Mouse (Mus musculus): ENCODE results near the gene Gm8978. TPM values are rescaled to one million over a fixed set of nuclear protein-coding genes. Genes with fewer than 3 reads are reported as not detected.
A peak's percentile ranks its signal among the peaks of the same experiment; 100 is the strongest.
"Not testable (repeated sequence)": the region's sequence is repeated elsewhere in the genome, so short reads cannot be mapped to it uniquely, and the experiment has no call there.

Gene Gm8978
- polyA plus RNA-seq (2012; rRNA removed) = not detected in 2 replicates

- not testable (repeated sequence) for DNase-seq; H3K4me1 ChIP-seq (replicated peaks; ENCODE audit: control insufficient read depth, insufficient read depth, low read length); H3K4me3 ChIP-seq (ENCODE audit: control insufficient read depth, insufficient read depth, low read length); H3K27ac ChIP-seq (ENCODE audit: control insufficient read depth, insufficient read depth, low read length); H3K36me3 ChIP-seq (ENCODE audit: control insufficient read depth, insufficient read depth, low read length); H3K27me3 ChIP-seq (ENCODE audit: control insufficient read depth, insufficient read depth, low read length)
These were observed at the start of gene Gm8978 for GRCm38 (mm10) chr19:33625152-33625551. Gene Gm8978 (minus strand): TSS chr19:33625252.

- H3K4me3 ChIP-seq (ENCODE audit: control insufficient read depth, insufficient read depth, low read length) = peak overlapping the region; percentile 58
- peak; percentile 41 for DNase-seq
- H3K36me3 ChIP-seq (ENCODE audit: control insufficient read depth, insufficient read depth, low read length); H3K27me3 ChIP-seq (ENCODE audit: control insufficient read depth, insufficient read depth, low read length); H3K27ac ChIP-seq (ENCODE audit: control insufficient read depth, insufficient read depth, low read length); H3K4me1 ChIP-seq (replicated peaks; ENCODE audit: control insufficient read depth, insufficient read depth, low read length): not testable (repeated sequence)
- WGBS = 21% methylated on average over 11 of the region's 38 CpGs
These were observed 35.3 kb downstream of the Gm8978 start for GRCm38 (mm10) chr19:33589626-33590302.

GRCm38 (mm10) chr19:33568551-33568950, 56.5 kb downstream of the Gm8978 start:
- not testable (repeated sequence) for H3K36me3 ChIP-seq (ENCODE audit: control insufficient read depth, insufficient read depth, low read length); H3K27me3 ChIP-seq (ENCODE audit: control insufficient read depth, insufficient read depth, low read length); H3K4me3 ChIP-seq (ENCODE audit: control insufficient read depth, insufficient read depth, low read length); H3K4me1 ChIP-seq (replicated peaks; ENCODE audit: control insufficient read depth, insufficient read depth, low read length); H3K27ac ChIP-seq (ENCODE audit: control insufficient read depth, insufficient read depth, low read length); DNase-seq
- WGBS = 93% methylated on average over 5 of the region's 5 CpGs

Other genes with a start within 250 kb of the Gm8978 start
- gene Rnls, start 233.0 kb downstream of the Gm8978 start, polyA plus RNA-seq (2012; rRNA removed) = 0.74 and 1.4 TPM in 2 replicates
- gene Lipo4, start 107.5 kb downstream of the Gm8978 start, polyA plus RNA-seq (2012; rRNA removed) = not detected in 2 replicates
- gene Lipo2, start 126.1 kb upstream of the Gm8978 start, polyA plus RNA-seq (2012; rRNA removed) = not detected in 2 replicates
- gene Lipo3, start 136.7 kb upstream of the Gm8978 start, polyA plus RNA-seq (2012; rRNA removed) = 4.1 TPM in 2 replicates
- gene Lipo1, start 162.2 kb upstream of the Gm8978 start, polyA plus RNA-seq (2012; rRNA removed) = not detected in 2 replicates

All from thymus, adult 2 months (tissue).